Mouse (Mus musculus): ENCODE data around the gene Khdc1b. TPM values are rescaled to one million over a fixed set of nuclear protein-coding genes. Genes with fewer than 3 reads are reported as not detected.
A peak's percentile ranks its signal among the peaks of the same experiment; 100 is the strongest.
"Not testable (repeated sequence)": the region's sequence is repeated elsewhere in the genome, so short reads cannot be mapped to it uniquely, and the experiment has no call there.

Khdc1b gene
- total RNA-seq (2021) (not detected), polyA plus RNA-seq (2012; rRNA removed) (not detected in 2 replicates)
- long read RNA-seq, result 0 reads

DNA sequence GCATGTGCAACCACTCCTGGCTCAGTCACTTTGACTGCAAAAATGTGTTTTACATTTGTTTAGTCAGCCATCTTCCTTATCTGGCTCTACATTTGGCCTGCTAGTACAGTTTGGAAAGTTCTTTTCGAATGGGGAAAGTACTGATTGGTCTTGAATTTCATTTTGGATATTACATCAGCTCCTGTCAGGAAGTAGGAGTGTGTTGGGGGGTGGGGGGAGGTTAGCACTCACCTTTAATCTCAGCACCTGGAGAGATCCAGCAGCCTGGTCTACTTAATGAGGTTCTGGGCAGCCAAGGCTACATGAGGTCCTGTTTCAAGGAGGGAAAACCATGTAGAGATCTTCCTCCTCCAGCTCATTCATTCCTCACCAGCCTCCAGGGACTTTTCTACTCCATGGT lies at the start of gene Khdc1b:
TSS of gene Khdc1b (plus strand) at position 301 of the 400 bp plus-strand sequence.
- no peak for DNase-seq
- H3K9ac ChIP-seq (ENCODE audit: low read depth, low read length), result no peak within 1 kb of the TSS
- intact Hi-C loops (cut with DNase I), result no loop called here
- 63% methylated on average over 1 of the region's 1 CpGs for WGBS
- H3K36me3 ChIP-seq (ENCODE audit: control insufficient read depth, insufficient read depth, low read length), result no peaks in the 10 kb centered on the region
- no peak within 1 kb of the TSS for H3K4me3 ChIP-seq
- no peaks in the 10 kb centered on the region for H3K4me1 ChIP-seq (ENCODE audit: control insufficient read depth, insufficient read depth, low read length)
- H3K27me3 ChIP-seq (ENCODE audit: control insufficient read depth, insufficient read depth, low read length), result no peaks in the 10 kb centered on the region
- H3K27ac ChIP-seq, result no peak within 1 kb of the TSS
- no peaks in the 10 kb centered on the region for H3K79me2 ChIP-seq (replicated peaks; ENCODE audit: control insufficient read depth, insufficient read depth, low read length)
- TF ChIP-seq POLR2A (IDR thresholded peaks at IDR 0.05; ENCODE audit: insufficient read depth, low read depth, low read length) (no peak), EP300 (IDR thresholded peaks at IDR 0.05; ENCODE audit: insufficient read depth, low read depth, low read length) (no peak), CTCF (IDR thresholded peaks at IDR 0.05) (no peak)

GRCm38 (mm10) chr1:21335836-21336235 lies 47.5 kb upstream of the Khdc1b start:
- no peak for TF ChIP-seq CTCF (IDR thresholded peaks at IDR 0.05)
- no peak for TF ChIP-seq POLR2A (IDR thresholded peaks at IDR 0.05; ENCODE audit: insufficient read depth, low read depth, low read length)
- TF ChIP-seq EP300 (IDR thresholded peaks at IDR 0.05; ENCODE audit: insufficient read depth, low read depth, low read length), result no peak
- intact Hi-C loops (cut with DNase I), result no loop called here

GRCm38 (mm10) chr1:21340745-21341144 lies 42.6 kb upstream of the Khdc1b start:
- intact Hi-C loops (cut with DNase I), result loop anchor here (5.0 to 10.0 kb wide), 3 partner anchors 68 to 406 kb away; no protein-coding TSS in a partner anchor
- Histone ChIP-seq H3K4me3 (no peak overlapping the region), H3K4me1 (ENCODE audit: control insufficient read depth, insufficient read depth, low read length) (no peaks in the 10 kb centered on the region), H3K9ac (ENCODE audit: low read depth, low read length) (no peak overlapping the region), H3K27ac (no peak overlapping the region), H3K79me2 (replicated peaks; ENCODE audit: control insufficient read depth, insufficient read depth, low read length) (no peaks in the 10 kb centered on the region), H3K27me3 (ENCODE audit: control insufficient read depth, insufficient read depth, low read length) (no peaks in the 10 kb centered on the region), H3K36me3 (ENCODE audit: control insufficient read depth, insufficient read depth, low read length) (no peaks in the 10 kb centered on the region)
- TF ChIP-seq CTCF (IDR thresholded peaks at IDR 0.05) (no peak), EP300 (IDR thresholded peaks at IDR 0.05; ENCODE audit: insufficient read depth, low read depth, low read length) (no peak), POLR2A (IDR thresholded peaks at IDR 0.05; ENCODE audit: insufficient read depth, low read depth, low read length) (no peak)
- 93% methylated on average over 1 of the region's 1 CpGs for WGBS
- no peak for DNase-seq

More at GRCm38 (mm10) chr1:21335836-21336235, 47.5 kb upstream of the Khdc1b start:
- DNase-seq, result no peak
- H3K4me1 ChIP-seq (ENCODE audit: control insufficient read depth, insufficient read depth, low read length), result no peaks in the 10 kb centered on the region
- no peak overlapping the region for H3K27ac ChIP-seq
- no peaks in the 10 kb centered on the region for H3K79me2 ChIP-seq (replicated peaks; ENCODE audit: control insufficient read depth, insufficient read depth, low read length)
- H3K9ac ChIP-seq (ENCODE audit: low read depth, low read length), result no peak overlapping the region
- no peaks in the 10 kb centered on the region for H3K36me3 ChIP-seq (ENCODE audit: control insufficient read depth, insufficient read depth, low read length)
- no peak overlapping the region for H3K4me3 ChIP-seq
- H3K27me3 ChIP-seq (ENCODE audit: control insufficient read depth, insufficient read depth, low read length), result no peaks in the 10 kb centered on the region

DNA sequence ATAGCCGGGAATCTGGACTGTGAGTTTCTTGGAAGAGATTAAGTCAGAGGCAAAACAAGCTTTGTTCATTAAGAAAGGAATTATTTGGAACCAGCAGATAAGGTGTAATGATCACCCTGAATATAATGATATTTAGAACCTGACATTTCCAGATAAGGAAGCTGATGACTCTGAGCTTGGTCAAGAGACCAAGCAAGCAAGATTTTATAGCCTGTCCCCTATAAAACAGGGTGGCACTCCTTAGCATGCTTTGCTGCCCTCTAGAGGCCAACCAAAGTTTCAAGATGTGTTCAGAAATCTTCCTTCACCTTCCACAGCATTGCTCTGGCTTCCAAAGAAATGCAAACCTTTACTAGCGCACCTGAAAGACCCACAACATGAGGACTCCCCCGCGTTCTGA lies 39.1 kb upstream of the Khdc1b start:
- intact Hi-C loops (cut with DNase I), result loop anchor here (1.0 to 10.0 kb wide), 4 partner anchors 72 to 409 kb away; partner anchors contain the start of gene Tmem14a
- no peak overlapping the region for H3K9ac ChIP-seq (ENCODE audit: low read depth, low read length)
- no peaks in the 10 kb centered on the region for H3K27me3 ChIP-seq (ENCODE audit: control insufficient read depth, insufficient read depth, low read length)
- WGBS, result 55% methylated on average over 4 of the region's 4 CpGs
- no peaks in the 10 kb centered on the region for H3K79me2 ChIP-seq (replicated peaks; ENCODE audit: control insufficient read depth, insufficient read depth, low read length)
- no peak overlapping the region for H3K4me3 ChIP-seq
- H3K27ac ChIP-seq, result no peak overlapping the region
- no peaks in the 10 kb centered on the region for H3K4me1 ChIP-seq (ENCODE audit: control insufficient read depth, insufficient read depth, low read length)
- peak; percentile 33 to 37 for DNase-seq
- TF ChIP-seq POLR2A (IDR thresholded peaks at IDR 0.05; ENCODE audit: insufficient read depth, low read depth, low read length) (no peak), CTCF (IDR thresholded peaks at IDR 0.05) (peak; percentile 79), EP300 (IDR thresholded peaks at IDR 0.05; ENCODE audit: insufficient read depth, low read depth, low read length) (no peak)
- no peaks in the 10 kb centered on the region for H3K36me3 ChIP-seq (ENCODE audit: control insufficient read depth, insufficient read depth, low read length)

DNA sequence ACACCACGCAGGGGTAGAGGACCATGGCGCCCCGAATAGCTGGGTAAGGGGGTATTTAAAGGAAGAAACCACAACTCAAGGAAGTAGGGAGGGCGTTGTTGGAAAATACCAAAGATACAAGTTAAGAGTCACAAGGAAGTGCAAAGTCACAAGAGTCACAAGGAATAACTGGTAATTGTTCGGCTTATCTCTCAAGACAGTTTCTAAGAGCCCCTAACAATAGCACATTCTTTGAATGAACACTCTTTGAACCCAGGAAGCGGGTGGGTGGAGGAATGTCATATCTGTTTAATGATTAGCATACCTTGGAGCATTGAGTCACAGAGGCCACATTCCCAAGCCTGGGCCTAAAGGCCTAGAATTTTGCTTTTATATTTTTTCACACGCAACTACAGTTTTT lies 38.6 kb upstream of the Khdc1b start:
- not testable (repeated sequence) for H3K27ac ChIP-seq; H3K4me1 ChIP-seq (ENCODE audit: control insufficient read depth, insufficient read depth, low read length); H3K9ac ChIP-seq (ENCODE audit: low read depth, low read length); H3K27me3 ChIP-seq (ENCODE audit: control insufficient read depth, insufficient read depth, low read length); H3K79me2 ChIP-seq (replicated peaks; ENCODE audit: control insufficient read depth, insufficient read depth, low read length); DNase-seq; H3K4me3 ChIP-seq; H3K36me3 ChIP-seq (ENCODE audit: control insufficient read depth, insufficient read depth, low read length)
- 60% methylated on average over 7 of the region's 7 CpGs for WGBS
- intact Hi-C loops (cut with DNase I), result loop anchor here (1.0 to 10.0 kb wide), 4 partner anchors 72 to 410 kb away; partner anchors contain the start of gene Tmem14a

- Histone ChIP-seq H3K79me2 (replicated peaks; ENCODE audit: control insufficient read depth, insufficient read depth, low read length) (no peaks in the 10 kb centered on the region), H3K27me3 (ENCODE audit: control insufficient read depth, insufficient read depth, low read length) (no peaks in the 10 kb centered on the region), H3K4me3 (no peak within 1 kb of the TSS), H3K4me1 (ENCODE audit: control insufficient read depth, insufficient read depth, low read length) (no peaks in the 10 kb centered on the region), H3K9ac (ENCODE audit: low read depth, low read length) (no peak within 1 kb of the TSS), H3K36me3 (ENCODE audit: control insufficient read depth, insufficient read depth, low read length) (no peaks in the 10 kb centered on the region), H3K27ac (no peak within 1 kb of the TSS)
- no peak for TF ChIP-seq EP300 (IDR thresholded peaks at IDR 0.05; ENCODE audit: insufficient read depth, low read depth, low read length)
- no peak for TF ChIP-seq CTCF (IDR thresholded peaks at IDR 0.05)
- no peak for TF ChIP-seq POLR2A (IDR thresholded peaks at IDR 0.05; ENCODE audit: insufficient read depth, low read depth, low read length)
- no peak for DNase-seq
- intact Hi-C loops (cut with DNase I), result loop anchor here (10.0 kb wide), 1 partner anchor 415 kb away; no protein-coding TSS in a partner anchor
- whole genome bisulfite sequencing, result 74% methylated on average over 2 of the region's 2 CpGs
These were observed 34.0 kb upstream of the Khdc1b start, which contains the start of gene Khdc1a for GRCm38 (mm10) chr1:21349341-21349740. Gene Khdc1a, plus strand, starts transcription at chr1:21349641.

DNA sequence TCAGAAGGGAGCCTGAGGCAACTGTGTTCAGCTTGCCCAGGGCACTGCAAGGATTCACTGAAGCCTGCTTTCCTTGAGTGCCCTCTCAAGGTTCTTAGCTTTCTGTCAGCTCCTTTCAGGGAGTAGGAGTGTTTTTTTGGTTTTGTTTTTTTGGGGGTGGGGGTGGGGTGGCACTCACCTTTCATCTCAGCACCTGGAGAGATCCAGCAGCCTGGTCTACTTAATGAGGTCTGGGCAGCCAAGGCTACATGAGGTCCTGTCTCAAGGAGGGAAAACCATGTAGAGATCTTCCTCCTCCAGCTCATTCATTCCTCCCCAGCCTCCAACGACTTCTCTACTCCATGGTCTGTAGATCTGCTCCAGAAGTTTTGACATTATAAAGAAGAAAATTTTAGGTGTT lies 15.3 kb upstream of the Khdc1b start, which contains the start of gene Khdc1c:
TSS of gene Khdc1c (plus strand) at position 301 of the 400 bp plus-strand sequence.
- H3K4me3 ChIP-seq; H3K27ac ChIP-seq; H3K4me1 ChIP-seq (ENCODE audit: control insufficient read depth, insufficient read depth, low read length); H3K27me3 ChIP-seq (ENCODE audit: control insufficient read depth, insufficient read depth, low read length); DNase-seq; intact Hi-C loops (cut with DNase I); H3K36me3 ChIP-seq (ENCODE audit: control insufficient read depth, insufficient read depth, low read length); H3K9ac ChIP-seq (ENCODE audit: low read depth, low read length); H3K79me2 ChIP-seq (replicated peaks; ENCODE audit: control insufficient read depth, insufficient read depth, low read length): not testable (repeated sequence)
- WGBS, result 75% methylated on average over 1 of the region's 1 CpGs

Data from heart, adult 2 months (tissue).